Mouse (Mus musculus) ovary, adult 10 weeks (tissue): ENCODE data around the gene Epop. TPM values are rescaled to one million over a fixed set of nuclear protein-coding genes. Genes with fewer than 3 reads are reported as not detected.

ENCODE experiments used
- polyA plus RNA-seq: library from polyadenylated mRNA; stranded (reverse); fragments of 350-450 nt; fragmentation: Illumina TruSeq; extraction: RNeasy Lipid Tissue Mini Kit (QIAGEN cat#74804); gene quantifications from one replicate; pipeline ENCODE4 v1.2.3, GENCODE M21; 2014

The Epop gene
- not detected for polyA plus RNA-seq

GRCm38 (mm10) chr11:97629576-97629975, at the start of gene Epop:
Epop (minus strand) TSS chr11:97629702.

GRCm38 (mm10) chr11:97662893-97663527, 33.5 kb upstream of the Epop start, which contains the start of gene Mllt6:
Mllt6 (plus strand) TSS chr11:97663414.

Other genes starting within 250 kb of the Epop start
- gene Arhgap23, start 214.2 kb downstream of the Epop start, polyA plus RNA-seq, result 7.1 TPM
- gene 4933428G20Rik, start 129.4 kb downstream of the Epop start, polyA plus RNA-seq, result not detected
- 1.8 TPM for gene Srcin1, start 53.5 kb downstream of the Epop start, polyA plus RNA-seq
- gene Mllt6, start 33.7 kb upstream of the Epop start, polyA plus RNA-seq, result 6.6 TPM
- 3.4 TPM for gene Cisd3, start 56.1 kb upstream of the Epop start, polyA plus RNA-seq
- gene Pcgf2, start 70.8 kb upstream of the Epop start, polyA plus RNA-seq, result 5.4 TPM
- gene Psmb3, start 73.7 kb upstream of the Epop start, polyA plus RNA-seq, result 7.7 TPM
- 16.4 TPM for gene Pip4k2b, start 115.0 kb upstream of the Epop start, polyA plus RNA-seq
- gene Cwc25, start 136.9 kb upstream of the Epop start, polyA plus RNA-seq, result 17.0 TPM
- not detected for gene 1700001P01Rik, start 146.2 kb upstream of the Epop start, polyA plus RNA-seq
- 3,292 TPM for gene Rpl23, start 152.7 kb upstream of the Epop start, polyA plus RNA-seq
- gene Lasp1, start 169.3 kb upstream of the Epop start, polyA plus RNA-seq, result 27.7 TPM
- 12.8 TPM for gene B230217C12Rik, start 211.1 kb upstream of the Epop start, polyA plus RNA-seq